Mouse (Mus musculus) neural tube, embryonic 10.5 days (tissue): ENCODE data around the gene Ppfibp2.

Source experiments
- DNase-seq: peaks from one replicate; pipeline ENCODE4 v3.0.0-alpha.2; 2017; ENCODE audit warnings: low spot score; ENCODE audit errors: extremely low spot score

Ppfibp2 gene

GRCm38 (mm10) chr7:107700646-107701045 is 105.6 kb downstream of the Ppfibp2 start:
- no peak for DNase-seq

GRCm38 (mm10) chr7:107702461-107703380 is 107.7 kb downstream of the Ppfibp2 start:
- DNase-seq: no peak

GRCm38 (mm10) chr7:107705941-107706340 is 110.9 kb downstream of the Ppfibp2 start:
- DNase-seq: no peak

- no peak for DNase-seq
Measured at GRCm38 (mm10) chr7:107707650-107708049, 112.6 kb downstream of the Ppfibp2 start.

GRCm38 (mm10) chr7:107708491-107709112 is 113.6 kb downstream of the Ppfibp2 start:
- DNase-seq: peak; percentile 67

GRCm38 (mm10) chr7:107712743-107713142 is 117.7 kb downstream of the Ppfibp2 start:
- no peak for DNase-seq

DNA sequence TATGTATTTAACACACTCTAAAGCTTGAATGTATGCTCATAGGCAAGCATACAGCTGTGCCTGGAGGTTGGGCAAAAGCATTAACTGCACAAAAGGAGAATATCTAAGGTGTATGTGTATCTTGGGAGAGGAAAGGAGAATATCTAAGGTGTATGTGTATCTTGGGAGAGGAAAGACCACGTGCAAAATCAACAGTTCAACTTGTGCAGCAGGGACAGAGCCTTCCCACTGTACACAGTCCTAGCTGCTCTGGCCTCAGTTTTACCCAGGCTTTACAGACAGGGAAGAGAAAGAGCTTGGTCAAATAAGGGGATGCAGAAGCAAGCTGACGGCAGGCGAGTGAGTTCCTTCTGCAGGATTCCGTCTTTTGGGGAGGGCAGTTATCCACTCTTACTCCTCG is 119.1 kb downstream of the Ppfibp2 start:
- no peak for DNase-seq

GRCm38 (mm10) chr7:107720771-107721170 is 125.8 kb downstream of the Ppfibp2 start:
- DNase-seq: no peak

DNA sequence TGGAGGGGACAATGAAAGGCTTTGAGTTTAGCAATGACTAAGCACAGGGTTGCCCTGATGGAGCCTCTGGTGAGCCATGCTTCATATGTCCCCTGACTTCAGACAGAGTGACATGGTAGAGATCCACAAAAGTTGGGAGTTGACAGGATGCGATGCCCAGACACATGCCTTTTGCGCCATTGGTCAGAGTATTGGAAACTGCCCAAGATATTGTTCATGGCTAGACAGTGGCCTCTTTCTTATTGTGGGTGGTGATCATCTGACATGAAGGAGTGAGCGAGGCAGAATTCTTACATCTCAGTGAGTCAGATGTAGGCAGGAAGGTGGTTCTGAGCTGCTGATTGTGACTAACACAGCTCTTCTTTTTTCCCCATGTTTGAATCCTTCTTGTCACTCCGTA is 127.5 kb downstream of the Ppfibp2 start:
- no peak for DNase-seq

- no peak for DNase-seq
Measured at GRCm38 (mm10) chr7:107727538-107727937, 132.5 kb downstream of the Ppfibp2 start.

DNA sequence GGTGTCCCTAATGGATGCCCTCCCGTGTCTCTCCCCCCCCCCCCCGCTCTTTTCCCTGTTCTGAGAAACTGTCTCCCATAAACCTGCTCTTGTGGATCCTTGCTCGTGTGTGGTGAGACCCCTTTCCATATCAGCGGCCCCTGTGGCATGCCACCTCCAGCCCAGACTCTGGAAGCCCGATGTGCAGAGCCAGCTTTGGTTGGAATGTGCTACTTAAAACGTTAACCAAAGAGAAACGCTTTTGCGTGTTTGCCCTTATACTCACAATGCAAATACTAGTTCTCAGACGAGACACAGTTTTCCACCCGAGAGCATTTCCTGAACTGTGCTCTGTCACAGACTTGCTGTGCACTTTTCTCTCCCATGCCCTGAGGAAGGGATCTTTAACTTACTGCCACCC is 135.6 kb downstream of the Ppfibp2 start:
- DNase-seq: no peak

DNA sequence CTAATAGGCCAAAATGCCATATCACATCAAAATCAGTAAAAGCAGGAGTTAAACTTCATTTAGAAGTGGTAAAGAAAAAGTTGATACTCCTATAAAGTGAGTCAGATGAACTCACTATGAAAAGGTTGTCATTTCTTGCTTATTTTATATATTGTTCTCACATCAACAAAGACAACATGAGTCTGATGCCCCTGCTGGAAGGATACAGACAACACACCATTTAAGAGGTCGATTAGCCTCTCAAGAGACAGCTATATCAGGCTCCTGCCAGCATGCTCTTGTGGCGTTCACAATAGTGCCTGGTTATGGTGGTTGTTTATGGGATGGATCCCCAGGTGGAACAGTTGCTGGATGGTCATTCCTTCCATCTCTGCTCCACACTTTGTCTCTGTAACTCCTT is 138.2 kb downstream of the Ppfibp2 start:
- DNase-seq: no peak

DNA sequence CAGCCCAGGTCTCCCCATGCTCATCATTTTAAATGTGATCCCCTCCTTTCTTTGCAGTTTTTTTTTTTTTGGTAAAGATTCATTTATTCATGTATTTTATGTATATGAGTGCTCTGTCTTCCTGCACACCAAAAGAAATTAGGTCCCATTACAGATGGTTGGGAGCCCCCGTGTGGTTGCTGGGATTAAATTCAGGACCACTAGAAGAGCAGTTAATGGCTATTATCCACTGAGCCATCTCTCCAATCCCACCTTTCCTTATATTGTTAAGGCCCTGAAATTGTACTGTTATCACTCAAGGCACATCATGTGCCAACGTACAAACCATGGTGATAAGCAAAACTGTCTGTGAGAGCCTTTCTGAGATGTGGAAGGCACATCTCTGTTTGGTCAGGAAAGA is 143.7 kb downstream of the Ppfibp2 start:
- peak; percentile 31 for DNase-seq

GRCm38 (mm10) chr7:107742963-107743465 is 148.0 kb downstream of the Ppfibp2 start:
- no peak for DNase-seq

DNA sequence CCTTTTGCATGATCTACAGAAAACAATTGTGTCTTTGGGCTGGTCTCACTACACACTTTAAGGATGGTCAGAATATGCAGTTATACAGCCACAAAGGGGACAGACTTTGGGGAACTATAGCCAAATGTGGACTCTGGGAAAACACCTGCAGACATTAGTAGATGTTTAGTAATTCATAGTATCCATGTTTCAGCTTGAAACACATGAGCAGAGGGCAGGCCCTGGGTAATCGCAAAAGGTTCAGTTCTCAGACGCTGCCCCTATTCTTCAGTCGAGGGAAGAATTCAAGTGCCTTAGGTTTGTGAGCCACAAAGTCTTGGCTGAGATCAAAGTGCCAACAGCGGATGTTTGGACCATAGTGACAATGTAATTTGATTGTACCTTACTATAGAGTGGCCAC is 149.4 kb downstream of the Ppfibp2 start:
- DNase-seq: no peak

DNA sequence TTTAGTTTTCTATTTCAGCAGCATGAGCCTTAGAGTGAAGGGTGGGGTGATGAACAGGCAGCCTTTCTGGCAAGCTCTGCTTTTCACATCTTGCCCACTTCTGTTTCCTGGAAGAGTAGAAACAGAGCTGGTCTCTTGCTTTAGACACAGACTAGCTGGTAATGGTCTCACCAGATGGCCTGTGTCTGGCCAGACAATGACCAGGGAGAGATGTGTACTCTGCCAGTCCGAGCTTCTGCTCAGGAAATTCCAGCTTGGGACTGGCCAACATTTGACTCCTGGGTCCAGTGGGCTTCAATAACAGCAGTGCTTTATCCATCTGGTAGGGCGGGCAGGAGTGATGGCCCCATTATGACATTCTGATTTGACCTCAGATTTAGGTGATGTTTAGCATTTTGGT is 150.1 kb downstream of the Ppfibp2 start:
- DNase-seq: no peak

GRCm38 (mm10) chr7:107746036-107746435 is 151.0 kb downstream of the Ppfibp2 start:
- DNase-seq: no peak

DNA sequence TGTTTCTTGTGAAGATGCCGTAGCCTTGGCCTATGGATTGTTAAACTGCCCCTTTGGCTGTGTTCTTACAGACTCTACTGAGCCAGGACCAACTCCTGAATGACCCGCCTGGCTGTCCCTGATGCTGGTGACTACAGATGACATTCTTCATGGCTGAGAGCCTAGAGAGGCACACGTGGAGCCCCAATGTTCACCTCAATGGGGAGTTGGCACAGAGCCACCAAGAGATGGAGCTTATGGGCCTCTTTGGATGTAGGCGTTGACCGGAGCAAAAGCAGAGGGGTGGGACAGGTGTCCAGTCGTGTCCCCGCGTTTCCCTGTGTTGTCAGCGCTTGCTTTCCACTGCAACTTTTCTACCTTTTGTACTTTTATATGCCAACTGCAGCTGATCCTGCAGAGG is 152.5 kb downstream of the Ppfibp2 start:
- no peak for DNase-seq

- DNase-seq: peak; percentile 68
Measured at GRCm38 (mm10) chr7:107747954-107748353, 152.9 kb downstream of the Ppfibp2 start.

- DNase-seq: no peak
Measured at GRCm38 (mm10) chr7:107749270-107749669, 154.3 kb downstream of the Ppfibp2 start.

- no peak for DNase-seq
Measured at GRCm38 (mm10) chr7:107749721-107750120, 154.7 kb downstream of the Ppfibp2 start.

DNA sequence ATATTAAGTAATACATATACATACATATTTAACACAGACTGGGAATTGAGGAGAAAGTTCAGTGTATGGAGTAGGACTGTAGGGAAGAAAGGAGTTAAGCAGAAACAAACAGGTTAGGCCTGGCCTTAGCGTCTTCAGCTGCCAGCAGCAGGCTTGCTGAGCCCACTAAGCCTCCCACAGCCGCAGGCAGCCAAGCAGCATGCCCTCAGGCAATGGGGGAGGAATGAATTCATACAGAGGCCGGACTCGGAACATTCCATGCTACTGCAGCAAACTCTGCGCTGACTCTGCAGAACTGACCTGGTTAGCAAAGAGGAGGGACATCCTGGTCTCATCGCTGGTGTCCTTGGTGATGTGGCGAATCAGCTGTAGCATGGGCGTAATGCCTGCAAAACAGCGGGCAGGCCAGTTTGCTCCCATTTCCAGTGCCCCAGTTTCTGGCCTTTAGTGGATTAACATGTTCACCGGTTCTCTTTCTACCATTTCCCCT is 157.1 kb downstream of the Ppfibp2 start:
- no peak for DNase-seq
